Mouse (Mus musculus) bone marrow macrophage, adult 2 months (primary cell): ENCODE data around the gene Tbc1d9. TPM values are rescaled to one million over a fixed set of nuclear protein-coding genes. Genes with fewer than 3 reads are reported as not detected.
A peak's percentile ranks its signal among the peaks of the same experiment; 100 is the strongest.

ENCODE experiments used
- H3K27ac ChIP-seq: 2 replicates; pipeline ENCODE4 v1.5.1; 2012; ENCODE audit warnings: low read depth, low read length; ENCODE audit not compliant: insufficient read depth
- H3K4me1 ChIP-seq: 2 replicates; pipeline ENCODE4 v1.6.1; 2012; ENCODE audit warnings: low read length; ENCODE audit not compliant: control insufficient read depth, insufficient read depth
- H3K4me3 ChIP-seq: 2 replicates; pipeline ENCODE4 v1.5.1; 2012; ENCODE audit warnings: mild to moderate bottlenecking, low read length, moderate library complexity; ENCODE audit not compliant: insufficient read depth
- CTCF ChIP-seq: IDR thresholded peaks from 2 replicates; pipeline ENCODE4 v1.5.1; 2012; ENCODE audit warnings: low read depth, mild to moderate bottlenecking, low read length, moderate library complexity
- POLR2A ChIP-seq: IDR thresholded peaks from 2 replicates; pipeline ENCODE4 v1.6.1; 2012; ENCODE audit warnings: mild to moderate bottlenecking, low read depth, low read length, borderline replicate concordance
- polyA plus RNA-seq: library from polyadenylated mRNA; stranded (reverse); fragments of >200 nt; gene quantifications from 2 replicates; pipeline ENCODE4 v1.2.4, GENCODE M21; 2012; ENCODE audit not compliant: missing spikeins, insufficient read depth, insufficient read length

Tbc1d9 gene
- polyA plus RNA-seq, result 24.3 and 27.9 TPM in 2 replicates

GRCm38 (mm10) chr8:83165235-83165930 is at the start of gene Tbc1d9:
Gene Tbc1d9 (plus strand): TSS chr8:83165352.
- peak within 1 kb of the TSS; percentile 80 for H3K27ac ChIP-seq
- TF ChIP-seq POLR2A, result no peak
- no peak for TF ChIP-seq CTCF
- H3K4me1 ChIP-seq, result peaks cover 15% of the 10 kb centered on the region
- peak within 1 kb of the TSS; percentile 93 for H3K4me3 ChIP-seq

DNA sequence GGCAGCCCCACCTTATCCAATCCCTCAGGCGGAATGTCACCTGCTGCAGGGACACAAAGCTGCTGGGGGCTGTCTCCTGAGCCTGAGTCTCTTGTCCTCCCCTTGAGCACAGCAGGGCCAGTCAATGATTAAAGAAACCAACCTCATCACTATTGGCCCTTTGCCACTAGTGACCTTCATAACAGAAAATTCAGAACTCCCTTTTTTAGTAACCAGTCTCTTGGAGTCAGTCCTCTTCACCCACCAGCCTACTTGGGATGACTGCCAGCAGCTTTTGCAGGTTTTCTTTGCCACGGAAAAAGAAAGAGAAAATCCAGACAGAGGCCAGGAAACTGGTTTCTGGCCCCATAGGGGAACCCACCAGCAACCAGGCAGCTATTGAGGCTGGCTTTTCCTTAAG is 30.1 kb upstream of the Tbc1d9 start:
- Histone ChIP-seq H3K27ac (no peak overlapping the region), H3K4me3 (no peak overlapping the region), H3K4me1 (peaks cover 31% of the 10 kb centered on the region)
- TF ChIP-seq CTCF (no peak), POLR2A (no peak)

- no peak overlapping the region for H3K4me3 ChIP-seq
- peak overlapping the region; percentile 49 for H3K27ac ChIP-seq
- no peak for TF ChIP-seq CTCF
- no peak for TF ChIP-seq POLR2A
- peaks cover 38% of the 10 kb centered on the region for H3K4me1 ChIP-seq
These were observed 25.1 kb upstream of the Tbc1d9 start for GRCm38 (mm10) chr8:83140068-83140467.

DNA sequence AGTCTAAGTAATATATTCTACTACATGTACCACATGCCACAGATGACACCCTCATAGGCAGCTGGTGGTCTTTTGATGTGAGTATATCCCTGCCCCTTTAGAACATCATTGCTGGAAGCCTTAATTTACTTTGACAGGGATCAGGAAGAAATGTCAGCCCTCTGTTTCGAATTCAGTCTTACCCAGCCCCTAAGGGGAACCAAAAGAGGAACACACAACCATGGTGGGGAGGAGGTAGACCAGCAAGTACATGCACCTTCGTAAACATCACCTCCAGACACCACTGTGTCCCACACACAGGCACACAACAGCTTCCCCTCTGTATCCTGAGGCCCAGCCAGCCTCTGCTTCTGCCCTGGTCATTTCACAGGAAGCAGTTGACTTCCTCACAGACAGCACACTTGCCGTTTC is 24.4 kb upstream of the Tbc1d9 start:
- peak overlapping the region; percentile 93 for H3K27ac ChIP-seq
- H3K4me1 ChIP-seq, result peaks cover 38% of the 10 kb centered on the region
- H3K4me3 ChIP-seq, result peak overlapping the region; percentile 26
- TF ChIP-seq CTCF, result no peak
- no peak for TF ChIP-seq POLR2A

DNA sequence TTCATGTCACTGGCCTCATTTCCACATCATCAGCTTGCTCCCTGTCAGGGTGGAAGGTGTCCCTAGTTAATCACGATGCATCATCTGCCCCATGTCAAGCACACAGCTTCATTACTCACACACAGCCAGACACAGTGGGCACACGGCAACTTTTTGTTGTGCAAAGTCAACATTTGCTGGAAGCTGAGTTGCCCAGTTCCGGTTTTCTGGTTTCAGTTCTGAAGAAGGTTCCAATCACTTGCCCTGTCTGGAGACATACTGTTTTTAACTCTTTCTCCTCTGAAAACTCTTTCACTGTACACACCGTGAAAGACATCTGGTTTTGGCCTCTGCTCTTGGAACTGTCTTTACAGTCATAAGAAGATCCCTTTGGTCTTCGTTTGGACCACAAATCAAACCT is 23.8 kb upstream of the Tbc1d9 start:
- TF ChIP-seq CTCF (no peak), POLR2A (no peak)
- Histone ChIP-seq H3K27ac (peak overlapping the region; percentile 93), H3K4me3 (peak overlapping the region; percentile 26), H3K4me1 (peaks cover 42% of the 10 kb centered on the region)

- TF ChIP-seq CTCF (no peak), POLR2A (no peak)
- peak overlapping the region; percentile 50 for H3K27ac ChIP-seq
These were observed 20.6 kb upstream of the Tbc1d9 start for GRCm38 (mm10) chr8:83144601-83145000.

DNA sequence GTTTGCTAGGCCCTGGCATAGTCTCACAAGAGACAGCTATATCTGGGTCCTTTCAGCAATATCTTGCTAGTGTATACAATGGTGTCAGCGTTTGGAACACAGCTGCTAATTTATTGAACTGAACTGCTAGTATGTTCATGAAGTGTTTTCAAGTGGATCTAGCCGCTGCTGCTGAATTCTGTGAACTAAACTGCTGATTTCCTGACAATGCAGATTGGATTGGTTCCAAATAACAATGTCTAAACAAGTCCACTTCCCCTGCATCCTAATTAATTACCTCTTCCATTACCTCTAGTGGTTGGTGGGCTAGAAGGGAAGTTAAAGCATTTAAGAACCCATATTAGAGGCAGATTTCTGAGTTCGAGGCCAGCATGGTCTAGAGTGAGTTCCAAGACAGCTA is 19.7 kb upstream of the Tbc1d9 start:
- Histone ChIP-seq H3K4me3 (no peak overlapping the region), H3K27ac (peak overlapping the region; percentile 31), H3K4me1 (peaks cover 32% of the 10 kb centered on the region)
- TF ChIP-seq POLR2A (no peak), CTCF (no peak)

More at GRCm38 (mm10) chr8:83144601-83145000, 20.6 kb upstream of the Tbc1d9 start:
- peaks cover 39% of the 10 kb centered on the region for H3K4me1 ChIP-seq
- H3K4me3 ChIP-seq, result no peak overlapping the region

- no peak overlapping the region for H3K27ac ChIP-seq
- H3K4me1 ChIP-seq, result peaks cover 29% of the 10 kb centered on the region
- H3K4me3 ChIP-seq, result no peak overlapping the region
- TF ChIP-seq CTCF, result no peak
- TF ChIP-seq POLR2A, result no peak
These were observed 16.0 kb upstream of the Tbc1d9 start for GRCm38 (mm10) chr8:83149124-83149523.

DNA sequence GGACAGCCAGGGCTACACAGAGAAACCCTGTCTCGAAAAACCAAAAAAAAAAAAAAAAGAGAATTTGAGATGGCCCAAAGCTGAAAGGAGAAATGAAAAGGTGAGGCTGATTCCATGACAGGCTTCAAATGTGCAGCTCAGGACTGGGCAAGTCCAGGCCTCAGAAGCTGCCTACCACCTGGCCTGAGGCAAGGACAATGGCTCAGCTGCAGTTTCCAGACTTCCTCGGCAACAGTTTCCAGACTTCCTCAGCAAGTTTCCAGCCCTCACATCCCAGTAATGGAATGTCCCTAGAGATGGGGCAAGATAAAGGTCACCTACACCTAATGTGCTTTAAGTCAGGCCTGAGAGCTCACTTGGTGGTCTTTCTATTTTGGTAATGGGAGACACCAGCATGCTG is 13.1 kb upstream of the Tbc1d9 start:
- TF ChIP-seq POLR2A (no peak), CTCF (no peak)
- Histone ChIP-seq H3K27ac (no peak overlapping the region), H3K4me1 (peaks cover 19% of the 10 kb centered on the region), H3K4me3 (no peak overlapping the region)

GRCm38 (mm10) chr8:83152470-83152869 is 12.7 kb upstream of the Tbc1d9 start:
- H3K4me3 ChIP-seq, result no peak overlapping the region

GRCm38 (mm10) chr8:83155110-83155509 is 10.0 kb upstream of the Tbc1d9 start:
- Histone ChIP-seq H3K4me1 (peaks cover 27% of the 10 kb centered on the region), H3K27ac (no peak overlapping the region)
- no peak for TF ChIP-seq CTCF
- TF ChIP-seq POLR2A, result no peak

More at GRCm38 (mm10) chr8:83152470-83152869, 12.7 kb upstream of the Tbc1d9 start:
- TF ChIP-seq CTCF, result no peak
- TF ChIP-seq POLR2A, result no peak
- Histone ChIP-seq H3K27ac (no peak overlapping the region), H3K4me1 (peaks cover 19% of the 10 kb centered on the region)

More at GRCm38 (mm10) chr8:83155110-83155509, 10.0 kb upstream of the Tbc1d9 start:
- no peak overlapping the region for H3K4me3 ChIP-seq
